Mouse (Mus musculus) testis, adult 2 months (tissue): ENCODE results near the gene Zmym5.

Experiments used
- CTCF ChIP-seq: fragments of 200-500 bp; IDR thresholded peaks from 2 replicates; pipeline ENCODE4 v1.5.1; 2012; ENCODE audit warnings: low read depth, mild to moderate bottlenecking, inconsistent platforms, low read length, moderate library complexity; ENCODE audit not compliant: control insufficient read depth, insufficient read depth, insufficient replicate concordance
- POLR2A ChIP-seq: fragments of 200-500 bp; IDR thresholded peaks from 2 replicates; pipeline ENCODE4 v1.6.1; 2012; ENCODE audit warnings: low read depth, mild to moderate bottlenecking, inconsistent platforms, low read length, moderate library complexity; ENCODE audit not compliant: control insufficient read depth

GRCm38 (mm10) chr14:56812520-56813036, 1.1 kb upstream of the Zmym5 start:
- no peak for TF ChIP-seq CTCF
- TF ChIP-seq POLR2A = no peak
